Mouse (Mus musculus): ENCODE measurements at regions not wholly inside any gene's neighbourhood (a gene's known extent, or its start where the extent isn't known, plus 50 kb on each side); places are given as distances from the start of the nearest gene placed in this dataset.

DNA sequence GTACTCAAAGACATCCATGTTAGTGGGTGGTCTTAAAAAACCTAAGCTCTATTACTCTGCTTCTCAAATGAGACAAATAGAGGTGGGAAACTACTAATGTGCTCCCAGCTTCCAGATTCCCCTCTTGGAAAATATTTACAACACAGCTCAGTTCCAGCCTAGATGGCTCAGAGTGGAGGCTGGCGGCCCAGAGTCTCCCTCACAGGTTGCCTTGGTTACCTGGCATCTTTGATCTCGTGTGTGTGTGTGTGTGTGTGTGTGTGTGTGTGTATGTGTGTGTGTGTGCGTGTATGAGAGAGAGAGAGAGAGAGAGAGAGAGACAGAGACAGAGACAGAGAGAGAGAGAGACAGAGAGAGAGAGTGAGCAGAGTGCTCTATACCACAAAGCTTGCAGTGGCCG is 82.2 kb downstream of the E030025P04Rik start:
- no peak for TF ChIP-seq POLR2A (IDR thresholded peaks at IDR 0.05; ENCODE audit: borderline replicate concordance, low read depth, low read length)
- no peak for TF ChIP-seq CTCF (IDR thresholded peaks at IDR 0.05; ENCODE audit: low read depth, low read length)

All from bone marrow macrophage, adult 2 months (primary cell).